Mouse (Mus musculus) mouse trophoblast stem cell (cell line): ENCODE measurements around the gene Runx1.

Experiments
- in situ Hi-C, 2 experiments: fragments of 300-500 bp; cut with MseI, MboI; formaldehyde crosslinking; loops; 2 replicates in 1 of 2; 3 replicates in 1 of 2; pipeline ENCODE4 v1.15.1; 2025

Runx1 gene

GRCm38 (mm10) chr16:92615234-92615799, 210.6 kb downstream of the Runx1 start:
- in situ Hi-C loops = no loop called here

- in situ Hi-C loops = no loop called here
Observed at GRCm38 (mm10) chr16:92612546-92612945, 213.4 kb downstream of the Runx1 start.

- in situ Hi-C loops = no loop called here
Observed at GRCm38 (mm10) chr16:92611641-92612149, 214.3 kb downstream of the Runx1 start.

- in situ Hi-C loops = no loop called here
Observed at GRCm38 (mm10) chr16:92610464-92610863, 215.5 kb downstream of the Runx1 start.

GRCm38 (mm10) chr16:92609717-92610077, 216.3 kb downstream of the Runx1 start:
- in situ Hi-C loops = no loop called here

GRCm38 (mm10) chr16:92609006-92609716, 216.8 kb downstream of the Runx1 start:
- in situ Hi-C loops = no loop called here

GRCm38 (mm10) chr16:92608180-92608960, 217.6 kb downstream of the Runx1 start:
- in situ Hi-C loops = no loop called here

GRCm38 (mm10) chr16:92606491-92606965, 219.4 kb downstream of the Runx1 start:
- in situ Hi-C loops = no loop called here

- in situ Hi-C loops = no loop called here
Observed at GRCm38 (mm10) chr16:92605606-92606490, 220.1 kb downstream of the Runx1 start.

- in situ Hi-C loops = no loop called here
Observed at GRCm38 (mm10) chr16:92602504-92602903, 223.4 kb downstream of the Runx1 start.

- in situ Hi-C loops = no loop called here
Observed at GRCm38 (mm10) chr16:92601270-92601826, 224.6 kb downstream of the Runx1 start.

GRCm38 (mm10) chr16:92599451-92599850, 226.5 kb downstream of the Runx1 start:
- in situ Hi-C loops = no loop called here

- in situ Hi-C loops = no loop called here
Observed at GRCm38 (mm10) chr16:92597655-92598054, 228.3 kb downstream of the Runx1 start.

GRCm38 (mm10) chr16:92592207-92592606, 233.7 kb downstream of the Runx1 start:
- in situ Hi-C loops = no loop called here

- in situ Hi-C loops = no loop called here
Observed at GRCm38 (mm10) chr16:92591783-92592182, 234.2 kb downstream of the Runx1 start.

GRCm38 (mm10) chr16:92587836-92588235, 238.1 kb downstream of the Runx1 start:
- in situ Hi-C loops = no loop called here

GRCm38 (mm10) chr16:92581767-92582166, 244.2 kb downstream of the Runx1 start:
- in situ Hi-C loops = no loop called here

GRCm38 (mm10) chr16:92580981-92581380, 245.0 kb downstream of the Runx1 start:
- in situ Hi-C loops = no loop called here

GRCm38 (mm10) chr16:92578915-92579653, 246.9 kb downstream of the Runx1 start:
- in situ Hi-C loops = no loop called here

GRCm38 (mm10) chr16:92577381-92577780, 248.6 kb downstream of the Runx1 start:
- in situ Hi-C loops = no loop called here
